Mouse (Mus musculus) frontal cortex, postnatal 36 days (tissue): Measurements from ENCODE around the gene Scnn1a.
"Not testable (repeated sequence)": the region's sequence is repeated elsewhere in the genome, so short reads cannot be mapped to it uniquely, and the experiment has no call there.

Source experiments
- DNase-seq, 2 experiments: peaks; one replicate each; pipeline ENCODE4 v3.0.0; 2022; ENCODE audit warnings: low spot score in 2 of 2

Scnn1a gene

DNA sequence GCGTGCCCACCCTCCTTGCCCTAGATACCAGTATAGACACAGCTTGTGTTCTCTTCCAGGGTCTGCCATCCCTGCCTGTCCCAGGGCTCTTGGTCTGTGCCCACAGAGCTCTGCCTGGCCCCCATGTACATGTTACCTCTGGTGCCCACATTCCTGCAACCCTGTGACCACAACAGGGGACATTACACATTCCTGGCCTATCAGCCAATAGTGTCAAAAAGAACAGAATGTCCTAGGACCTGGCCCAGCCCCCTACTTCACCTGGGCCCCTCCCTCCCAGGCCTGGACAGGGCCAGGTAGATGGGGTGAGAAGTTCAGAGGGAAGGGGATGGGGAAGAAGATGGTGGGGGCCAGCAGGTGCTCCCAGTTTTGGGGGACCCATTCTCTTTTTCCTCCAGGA lies at the start of gene Scnn1a:
Scnn1a (plus strand) TSS at position 337 of the 400 bp plus-strand sequence.
- no peak for DNase-seq

GRCm38 (mm10) chr6:125271455-125272227 lies 48.8 kb upstream of the Scnn1a start:
- peak; percentile 91 to 95 for DNase-seq

DNA sequence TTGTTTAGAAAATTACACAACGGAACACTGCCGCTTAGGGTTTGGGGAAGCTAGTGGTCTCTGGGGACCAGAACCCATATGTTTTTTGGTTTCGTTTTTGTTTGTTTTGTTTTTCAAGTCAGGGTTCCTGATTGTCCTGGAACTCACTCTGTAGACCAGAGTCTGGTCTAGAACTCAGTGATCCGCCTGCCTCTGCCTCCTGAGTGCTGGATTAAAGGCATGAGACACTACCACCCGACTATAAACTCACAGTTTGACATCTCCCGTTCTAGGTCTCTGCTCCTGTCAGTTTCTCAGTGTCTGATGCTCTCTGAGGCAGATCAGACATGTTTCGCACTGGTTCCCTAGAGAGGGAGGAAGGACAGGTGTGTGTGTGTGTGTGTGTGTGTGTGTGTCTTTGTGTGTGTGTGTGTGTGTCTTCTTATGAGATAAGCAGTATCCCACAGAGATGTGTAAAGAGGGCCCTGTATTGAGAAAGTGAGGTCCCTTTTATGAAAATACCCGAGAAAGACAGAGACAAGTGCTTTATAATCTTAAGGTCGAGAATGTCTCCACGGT lies 48.2 kb upstream of the Scnn1a start:
- DNase-seq: no peak

- peak in 1 of 2 experiments; percentile 17 for DNase-seq
Observed at GRCm38 (mm10) chr6:125274841-125275563, 45.5 kb upstream of the Scnn1a start.

- DNase-seq: no peak
Observed at GRCm38 (mm10) chr6:125279729-125280128, 40.7 kb upstream of the Scnn1a start.

DNA sequence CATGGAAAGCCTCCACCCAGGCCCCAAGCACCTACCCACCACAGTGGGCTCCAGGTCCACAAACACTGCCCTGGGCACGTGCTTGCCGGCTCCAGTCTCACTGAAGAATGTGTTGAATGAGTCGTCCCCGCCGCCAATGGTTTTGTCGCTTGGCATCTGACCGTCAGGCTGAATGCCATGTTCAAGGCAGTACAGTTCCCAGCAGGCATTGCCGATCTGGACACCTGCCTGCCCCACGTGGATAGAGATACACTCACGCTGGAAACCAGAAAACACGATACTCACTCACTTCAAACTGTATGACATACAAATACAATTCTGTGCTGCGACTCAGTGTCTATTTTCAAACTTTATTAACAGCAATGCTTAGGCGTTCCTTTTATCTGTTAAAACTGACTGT lies 37.7 kb upstream of the Scnn1a start:
- not testable (repeated sequence) for DNase-seq

GRCm38 (mm10) chr6:125284250-125284649 lies 36.2 kb upstream of the Scnn1a start:
- DNase-seq: no peak

DNA sequence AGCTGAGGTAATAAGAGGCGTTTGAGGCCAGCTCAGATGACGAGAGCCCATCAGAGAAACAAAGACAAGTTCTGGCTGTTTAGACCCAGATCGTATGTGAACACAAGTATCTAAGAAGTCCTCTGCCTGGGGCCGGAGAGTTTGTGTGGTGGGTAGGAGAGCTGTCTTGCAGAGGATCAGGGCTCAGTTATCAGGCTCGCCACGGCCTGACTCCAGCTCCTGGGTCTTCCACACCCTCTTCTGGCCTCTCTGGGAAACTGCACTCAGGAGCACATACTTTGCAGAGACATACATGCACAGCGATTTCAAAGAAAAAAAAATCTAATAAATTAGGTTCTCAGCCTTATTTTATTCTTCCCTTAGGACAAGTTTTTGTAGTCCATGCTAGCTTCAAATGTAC lies 35.7 kb upstream of the Scnn1a start:
- DNase-seq: no peak

DNA sequence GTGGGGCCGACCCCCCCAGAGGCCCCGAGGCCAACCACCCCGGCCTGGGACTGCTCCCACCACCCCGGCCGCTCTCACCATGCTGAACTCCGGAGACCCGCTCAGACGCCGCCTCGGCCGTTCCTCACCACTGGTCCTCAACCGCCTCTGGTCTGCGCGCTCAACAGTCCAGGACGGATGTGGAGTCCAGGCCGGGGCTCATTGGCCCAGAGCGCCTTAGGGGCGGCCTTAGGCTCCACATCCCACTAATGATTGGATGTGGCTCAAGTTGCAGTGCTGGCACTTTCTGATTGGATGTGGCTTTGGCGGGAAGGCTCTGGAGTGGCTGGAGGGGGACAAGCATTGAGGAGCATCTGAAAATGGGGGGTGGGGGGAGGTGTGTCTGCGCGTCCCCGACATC lies 34.6 kb upstream of the Scnn1a start, which contains the start of gene Tuba3a:
Tuba3a (minus strand) TSS at position 153 of the 400 bp plus-strand sequence.
- no peak for DNase-seq

DNA sequence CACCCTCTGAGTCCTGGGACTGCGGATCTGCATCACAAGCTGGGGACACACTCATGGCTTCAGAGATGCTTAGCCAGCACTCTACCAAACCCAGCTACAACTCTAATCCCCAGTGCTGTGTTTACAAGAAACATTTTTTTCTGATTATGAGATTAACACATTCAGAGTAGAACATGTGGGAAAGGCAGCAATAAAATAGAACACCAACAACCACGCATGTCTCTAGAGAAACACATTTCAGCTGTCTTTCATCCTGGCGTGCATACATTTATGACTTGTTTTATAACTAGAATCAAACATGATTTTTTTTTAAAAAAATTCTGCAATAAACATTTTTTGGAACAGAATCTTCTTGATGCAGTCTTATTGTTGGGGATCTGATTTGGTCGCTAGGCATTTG lies 33.5 kb upstream of the Scnn1a start:
- DNase-seq: no peak

GRCm38 (mm10) chr6:125288730-125289129 lies 31.7 kb upstream of the Scnn1a start:
- no peak for DNase-seq

DNA sequence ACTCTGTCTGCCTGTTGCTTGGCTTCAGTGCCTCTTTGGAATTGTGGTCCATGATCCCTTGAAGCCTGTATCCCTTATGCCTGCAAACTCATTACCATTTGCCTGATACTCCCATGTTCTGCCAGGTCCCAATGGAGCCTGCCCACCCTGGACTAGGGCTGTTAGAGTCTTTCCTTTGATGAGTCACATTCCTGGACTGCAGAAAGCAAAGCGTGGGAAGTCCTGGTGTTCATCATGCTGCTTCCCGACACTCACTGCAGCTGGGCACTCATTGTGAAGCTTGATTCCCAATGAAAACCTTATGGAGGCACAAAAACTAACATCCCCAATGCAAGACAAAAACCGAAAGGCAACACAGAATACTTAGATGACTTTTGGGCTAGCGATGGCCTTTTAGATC lies 29.1 kb upstream of the Scnn1a start:
- DNase-seq: peak in 1 of 2 experiments; percentile 51

GRCm38 (mm10) chr6:125292256-125292655 lies 28.2 kb upstream of the Scnn1a start:
- no peak for DNase-seq

- no peak for DNase-seq
Observed at GRCm38 (mm10) chr6:125294049-125294448, 26.4 kb upstream of the Scnn1a start.

GRCm38 (mm10) chr6:125297149-125297820 lies 23.2 kb upstream of the Scnn1a start:
- DNase-seq: no peak

DNA sequence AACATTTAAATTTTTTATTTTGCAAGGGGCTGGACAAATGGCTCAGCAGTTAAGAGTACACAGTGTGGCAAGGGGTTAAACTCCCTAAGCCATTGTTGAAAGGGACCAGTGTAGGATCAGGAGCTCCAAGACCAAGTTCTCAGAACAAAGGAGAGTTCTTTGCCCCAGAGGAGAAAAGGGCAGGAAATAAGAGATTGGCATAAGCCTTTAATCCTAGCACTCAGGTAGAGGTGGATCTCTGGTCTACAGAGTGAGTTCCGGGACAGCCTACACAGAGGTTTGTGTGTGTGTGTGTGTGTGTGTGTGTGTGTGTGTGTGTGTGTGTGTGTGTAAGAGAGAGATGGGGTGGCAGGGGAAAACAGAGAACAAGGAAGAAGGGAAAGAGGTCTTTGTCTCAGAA lies 19.5 kb upstream of the Scnn1a start:
- DNase-seq: no peak

DNA sequence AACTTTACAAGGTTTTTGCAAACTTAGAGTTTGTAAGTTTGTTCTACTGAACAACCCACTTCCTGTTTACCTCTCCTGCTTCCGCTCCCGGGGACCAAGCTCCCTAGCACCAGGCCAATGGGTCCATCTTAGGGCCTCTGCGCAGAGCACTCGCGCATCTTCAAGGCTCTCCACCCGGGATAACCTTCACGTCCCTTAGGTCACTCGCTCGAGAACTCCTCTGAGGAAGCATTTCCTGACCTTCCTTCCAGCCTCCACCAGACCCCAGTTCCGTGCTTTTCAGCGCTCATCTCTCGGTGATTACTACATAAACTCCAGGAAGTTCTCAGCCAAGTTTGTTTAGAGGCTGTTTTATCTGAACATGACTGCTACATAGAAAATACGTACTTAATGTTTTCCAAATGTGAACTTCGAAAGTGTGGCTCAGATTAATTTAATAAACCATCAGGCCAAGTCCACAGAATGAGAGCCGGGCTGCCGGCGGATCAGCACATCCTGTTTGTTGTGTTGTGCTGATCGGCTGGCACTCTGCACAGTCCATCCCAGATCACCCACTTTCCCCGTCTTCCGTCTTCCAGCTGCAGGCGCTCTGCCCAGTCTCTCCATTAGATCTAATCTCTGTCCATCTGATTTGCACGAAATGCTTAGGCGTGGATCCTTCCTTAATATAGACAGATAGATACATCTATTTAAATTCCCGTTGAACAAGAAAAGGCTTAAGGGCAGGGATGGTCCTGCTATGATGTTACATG lies 18.1 kb upstream of the Scnn1a start:
- no peak for DNase-seq

DNA sequence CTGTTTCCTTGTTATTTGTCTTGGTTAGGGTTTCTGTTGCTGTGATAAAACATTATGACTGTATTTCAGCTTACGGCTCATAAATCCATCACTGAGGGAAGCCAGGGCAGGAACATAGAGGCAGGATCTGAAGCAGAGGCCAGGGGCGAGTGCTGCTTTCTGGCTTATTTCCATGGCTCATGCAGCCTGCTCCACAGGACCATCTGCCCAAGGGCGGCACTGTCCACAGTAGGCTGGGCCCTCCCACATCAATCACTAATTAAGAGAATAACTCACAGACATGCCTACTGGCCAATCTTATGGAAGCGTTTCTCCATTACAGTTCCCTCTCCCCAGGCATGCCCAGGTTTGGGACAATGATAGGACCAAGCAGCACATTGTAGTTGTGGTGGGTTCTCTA lies 17.2 kb upstream of the Scnn1a start:
- DNase-seq: no peak

DNA sequence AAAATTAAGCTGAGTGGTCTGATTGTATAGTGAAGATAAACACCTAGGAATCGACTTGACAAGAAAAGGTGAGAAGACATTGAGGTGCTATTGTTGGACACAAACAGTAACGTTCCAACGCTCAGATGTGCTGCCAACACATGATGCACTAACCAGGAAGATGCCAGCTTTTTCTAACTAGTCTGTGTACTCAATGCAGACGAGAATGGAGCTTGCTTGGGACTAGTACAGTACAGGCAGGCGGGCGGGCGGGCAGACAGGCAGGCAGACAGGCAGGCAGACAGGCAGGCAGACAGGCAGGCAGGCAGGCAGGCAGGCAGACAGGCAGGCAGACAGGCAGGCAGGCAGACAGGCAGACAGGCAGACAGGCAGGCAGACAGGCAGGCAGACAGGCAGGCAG lies 16.1 kb upstream of the Scnn1a start:
- not testable (repeated sequence) for DNase-seq

DNA sequence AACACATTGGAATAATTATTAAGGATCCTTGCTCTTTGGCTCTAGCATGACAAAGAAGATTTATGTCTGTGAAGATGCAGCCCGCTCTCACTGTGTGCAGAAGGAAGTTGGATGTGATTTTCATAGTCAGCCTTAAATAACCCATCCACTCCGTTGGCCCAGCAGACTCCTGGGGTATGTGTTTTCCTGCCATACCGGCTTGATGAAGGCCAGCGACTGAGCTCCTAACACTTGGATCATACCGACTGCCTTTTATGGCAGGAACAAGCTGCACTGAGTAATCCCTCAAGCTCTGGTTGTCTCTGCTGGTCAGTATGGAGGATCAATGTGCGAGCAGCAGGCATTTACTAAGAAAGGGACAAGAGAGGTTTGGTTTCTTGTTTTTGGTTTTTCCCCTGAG lies 15.0 kb upstream of the Scnn1a start:
- DNase-seq: no peak

DNA sequence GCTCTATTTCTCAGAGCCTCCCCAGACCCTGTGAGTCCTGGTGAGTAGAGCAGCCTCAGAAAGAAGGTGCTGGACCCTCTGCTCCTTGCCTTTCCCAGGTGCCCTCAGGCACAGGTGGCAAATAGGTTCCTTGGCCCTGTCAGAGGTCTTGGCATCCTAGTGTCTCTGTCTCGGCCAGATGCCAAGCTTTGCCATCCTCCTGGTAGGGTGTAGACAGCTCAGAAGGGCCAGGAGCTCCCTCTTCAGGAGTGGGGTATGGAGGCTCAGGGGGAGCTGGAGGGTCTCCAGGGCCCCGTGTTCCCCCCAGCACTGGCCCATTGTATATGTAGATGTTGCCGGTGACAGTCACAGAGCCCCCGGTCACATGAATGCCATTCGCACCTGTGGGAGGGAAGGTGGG lies 13.4 kb upstream of the Scnn1a start:
- no peak for DNase-seq

- DNase-seq: no peak
Observed at GRCm38 (mm10) chr6:125308921-125309320, 11.5 kb upstream of the Scnn1a start.
